Mouse (Mus musculus) layer of hippocampus, postnatal 36 days (tissue): Measurements from ENCODE around the gene Enthd1. TPM values are rescaled to one million over a fixed set of nuclear protein-coding genes. Genes with fewer than 3 reads are reported as not detected.

Experiments used
- total RNA-seq, 2 experiments: library from RNA; stranded (reverse); gene quantifications; 2 replicates each; pipeline ENCODE4 v1.2.3; 2021

Gene Enthd1
- total RNA-seq, 2 experiments from 2014 or later: not detected

Other genes with a start within 250 kb of the Enthd1 start
- under 1 TPM; 0.07 to 0.08 TPM for gene Grap2, start 7.4 kb upstream of the Enthd1 start, total RNA-seq
- not detected for gene Fam83f, start 106.7 kb upstream of the Enthd1 start, total RNA-seq
- 100 to 1,000 TPM in 1 of 2 experiments, 10 to 100 TPM in 1; 97.8 to 105 TPM for gene Tnrc6b, start 146.2 kb upstream of the Enthd1 start, total RNA-seq